Mouse (Mus musculus) adrenal gland (tissue): ENCODE data around the gene Apoa1.

ENCODE experiments used
- intact Hi-C: fragments of 180-260 bp; cut with DNase I; formaldehyde crosslinking; loops from one replicate; pipeline ENCODE4 v1.15.1; 2025

Gene Apoa1

DNA sequence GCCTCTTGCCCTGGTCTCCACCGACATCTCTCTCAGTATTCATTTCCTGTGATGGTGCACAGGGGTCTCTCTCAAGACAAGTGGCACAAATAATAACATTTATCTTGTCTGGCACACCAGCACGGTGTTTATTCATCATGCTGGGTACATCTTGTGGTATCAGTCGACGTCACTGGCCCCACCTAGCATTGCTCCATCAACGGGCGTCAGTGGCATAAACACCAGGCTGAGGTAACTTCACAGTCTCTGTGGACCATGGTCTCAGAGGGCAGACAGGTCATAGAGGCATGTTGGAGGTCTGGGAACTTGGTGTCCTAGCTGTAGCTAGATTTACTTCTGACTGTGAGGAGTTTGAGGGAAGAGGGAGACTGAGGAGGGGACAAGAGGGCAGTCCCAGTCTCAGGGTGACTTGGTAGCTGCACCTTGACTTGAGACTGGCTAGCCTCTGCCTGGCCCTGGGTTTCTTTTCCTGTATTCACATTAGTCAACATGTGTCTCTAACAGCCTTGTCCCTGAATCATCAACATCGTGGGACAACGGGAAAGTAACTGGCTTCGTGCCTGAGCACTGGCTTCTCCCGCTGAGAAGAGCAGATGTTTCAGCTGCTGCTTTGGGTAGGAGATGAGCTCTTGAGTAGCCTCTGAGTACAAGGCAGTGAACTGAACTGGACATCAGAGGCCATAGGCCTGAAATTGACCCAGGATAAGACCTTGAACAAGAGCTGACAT lies 28.4 kb downstream of the Apoa1 start:
- intact Hi-C loops: no loop called here

DNA sequence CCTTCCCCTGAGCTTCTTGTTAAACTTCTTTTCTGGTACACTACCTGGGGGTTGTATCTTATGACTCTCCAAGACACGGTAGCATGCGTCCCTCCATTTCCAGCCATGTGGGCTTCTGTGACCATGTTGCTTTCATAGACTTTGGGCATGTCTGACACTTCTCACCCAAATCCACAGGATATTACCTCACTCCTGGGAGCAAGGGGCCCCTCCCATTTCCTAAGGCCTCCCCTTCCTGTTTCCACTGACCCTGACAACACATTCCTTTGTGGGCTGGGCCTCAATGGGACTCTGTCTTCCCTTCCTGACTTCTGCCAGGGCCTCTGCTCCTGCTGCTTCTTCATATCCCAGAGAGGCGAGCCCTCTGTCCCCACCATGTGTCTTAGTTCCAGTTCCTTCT lies 29.2 kb downstream of the Apoa1 start:
- intact Hi-C loops: no loop called here

DNA sequence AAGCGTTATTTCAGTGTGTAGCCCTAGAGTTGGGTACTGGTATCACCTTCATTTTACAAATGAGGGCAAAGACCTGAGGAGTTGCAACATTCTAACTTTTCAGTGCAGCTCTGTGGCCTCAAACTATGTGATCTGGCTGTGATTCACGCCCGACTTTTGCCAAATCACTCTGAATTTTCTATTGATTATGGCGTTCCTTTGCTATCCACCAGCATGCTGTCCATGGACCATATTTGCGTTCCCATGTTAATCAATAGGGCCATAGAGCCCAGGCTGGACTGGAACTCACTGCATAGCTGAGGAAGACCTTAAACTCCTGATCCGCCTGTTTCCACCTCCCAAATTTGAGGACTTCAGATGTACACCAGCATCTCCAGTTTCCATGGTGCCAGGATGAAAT lies 30.7 kb downstream of the Apoa1 start:
- intact Hi-C loops: no loop called here

DNA sequence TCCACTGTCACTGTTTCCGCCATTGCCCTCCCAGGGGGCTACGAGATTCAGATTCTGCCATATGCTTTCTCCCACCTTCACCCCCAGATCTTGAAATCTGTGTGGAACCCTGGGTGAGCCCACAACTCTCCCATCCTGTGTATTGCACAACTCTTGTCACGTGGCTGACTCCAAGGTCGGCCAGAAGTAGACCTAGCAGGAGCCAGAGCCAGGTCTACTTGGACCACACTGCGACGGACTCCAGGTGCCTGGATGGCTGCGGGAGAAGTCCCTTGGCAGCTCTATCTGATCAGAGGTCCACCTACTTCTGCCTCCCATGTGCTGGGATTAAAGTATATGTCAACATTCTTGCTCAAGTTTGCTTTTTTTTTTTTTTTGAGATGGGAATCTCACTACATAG lies 32.8 kb downstream of the Apoa1 start:
- intact Hi-C loops: no loop called here

DNA sequence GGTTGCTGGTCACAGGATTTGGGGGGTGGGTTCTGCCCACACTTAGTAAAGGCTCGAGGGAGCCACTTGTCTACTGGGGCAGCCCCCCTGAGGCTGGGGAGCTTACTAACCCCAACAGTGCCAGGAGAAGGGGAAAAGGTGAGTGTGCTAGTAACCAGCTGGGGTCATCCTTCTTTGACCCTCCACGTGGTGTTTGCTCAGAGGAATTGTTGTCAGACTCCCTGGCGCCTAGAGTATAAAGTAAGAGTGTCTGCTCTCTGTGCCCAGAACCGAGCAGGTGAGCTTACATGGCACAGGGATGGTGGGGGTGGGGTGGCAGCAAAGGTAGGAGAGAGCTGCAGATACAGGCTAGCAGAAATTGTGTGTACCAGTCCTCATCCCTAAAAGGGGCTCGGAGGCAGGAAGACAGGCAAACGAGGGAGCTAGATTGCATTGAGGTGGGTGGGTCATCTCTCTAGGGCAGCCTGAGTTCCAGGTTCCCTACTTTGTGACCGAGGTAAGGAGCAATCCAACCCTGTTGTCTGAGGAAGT lies 40.0 kb downstream of the Apoa1 start, which contains the start of gene Apoa5:
Apoa5 (plus strand) TSS at position 291 of the 531 bp plus-strand sequence.
- intact Hi-C loops: no loop called here

DNA sequence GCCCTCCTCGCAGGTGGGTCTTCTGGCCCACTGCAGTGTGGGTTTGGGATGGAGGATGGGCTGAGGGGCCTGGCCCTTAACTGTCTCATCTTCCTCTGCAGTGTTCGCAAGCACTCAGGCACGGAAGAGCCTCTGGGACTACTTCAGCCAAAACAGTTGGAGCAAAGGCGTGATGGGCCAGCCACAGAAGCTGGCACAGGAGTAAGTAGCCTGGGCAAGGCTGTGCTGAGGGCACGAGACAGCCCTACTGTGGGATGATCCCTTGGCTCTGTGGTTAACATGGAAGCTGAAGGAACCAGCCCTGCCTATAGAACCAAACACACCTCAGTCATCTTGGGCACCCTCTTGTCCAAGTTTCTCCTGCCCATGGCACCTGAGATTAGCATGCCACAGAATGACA lies 40.7 kb downstream of the Apoa1 start:
- intact Hi-C loops: no loop called here

- intact Hi-C loops: no loop called here
These were observed 42.4 kb downstream of the Apoa1 start for GRCm38 (mm10) chr9:46270782-46271181.

GRCm38 (mm10) chr9:46272070-46272469 lies 43.7 kb downstream of the Apoa1 start:
- intact Hi-C loops: no loop called here

DNA sequence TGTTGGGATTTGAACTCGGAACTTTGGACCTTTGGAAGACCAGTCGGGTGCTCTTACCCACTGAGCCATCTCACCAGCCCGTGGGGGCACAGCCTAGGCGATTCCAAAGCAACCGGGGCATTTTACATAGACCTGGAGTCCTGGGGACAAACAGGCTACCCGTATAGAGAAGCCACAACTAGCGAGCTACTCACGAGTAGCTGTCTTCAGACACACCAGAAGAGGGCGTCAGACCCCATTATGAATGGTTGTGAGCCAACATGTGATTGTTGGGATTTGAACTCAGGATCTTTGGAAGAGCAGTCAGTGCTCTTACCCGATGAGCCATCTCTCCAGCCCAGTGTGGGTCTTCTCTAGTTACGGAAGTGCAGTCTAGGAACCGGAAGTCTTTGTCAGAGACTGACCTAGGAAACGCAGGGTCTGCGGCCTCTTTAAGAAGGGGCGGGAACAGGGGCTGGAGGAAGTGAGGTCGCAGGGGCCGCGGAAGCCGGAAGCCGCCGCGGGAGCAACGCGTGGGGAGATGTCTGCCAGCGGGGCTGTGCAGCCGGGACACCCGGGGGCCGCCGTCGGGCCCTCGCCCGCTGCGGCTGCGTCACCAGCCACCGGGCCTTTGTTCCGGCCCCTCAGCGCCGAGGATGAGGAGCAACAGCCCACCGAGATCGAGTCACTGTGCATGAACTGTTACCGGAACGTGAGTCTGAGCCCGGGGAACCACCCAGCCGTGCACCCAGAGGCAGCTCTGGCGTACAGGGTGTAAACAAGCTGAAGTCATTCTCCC lies 44.5 kb downstream of the Apoa1 start, which contains the start of gene Zpr1:
Zpr1 (plus strand) TSS at position 388 of the 778 bp plus-strand sequence.
- intact Hi-C loops: no loop called here

- intact Hi-C loops: no loop called here
These were observed 46.1 kb downstream of the Apoa1 start for GRCm38 (mm10) chr9:46274494-46274893.
